Mouse (Mus musculus): ENCODE measurements at regions not wholly inside any gene's neighbourhood (a gene's known extent, or its start where the extent isn't known, plus 50 kb on each side); places are given as distances from the start of the nearest gene placed in this dataset.

DNA sequence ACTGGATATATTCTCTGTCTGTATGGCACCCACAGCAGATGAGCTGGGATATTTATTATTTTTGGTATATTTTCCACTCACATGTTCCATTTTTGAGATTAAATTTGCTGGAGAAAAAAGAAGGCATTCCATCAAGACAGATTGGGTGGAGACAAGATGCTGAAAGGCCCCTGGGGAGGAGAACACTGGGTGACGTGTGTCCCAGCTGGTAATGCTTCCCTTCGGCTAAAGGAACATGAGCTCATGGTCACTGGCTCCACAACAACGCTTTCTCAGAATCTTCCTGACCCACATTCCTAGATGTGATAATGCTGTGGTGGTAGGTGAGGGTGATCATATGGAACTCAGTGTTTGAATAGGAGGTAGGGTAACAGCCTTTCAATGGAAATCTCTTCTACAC is 266.4 kb upstream of the Id2 start:
- no peak for DNase-seq (ENCODE audit: extremely low spot score in 1 of 2, low spot score in 1 of 2)

DNA sequence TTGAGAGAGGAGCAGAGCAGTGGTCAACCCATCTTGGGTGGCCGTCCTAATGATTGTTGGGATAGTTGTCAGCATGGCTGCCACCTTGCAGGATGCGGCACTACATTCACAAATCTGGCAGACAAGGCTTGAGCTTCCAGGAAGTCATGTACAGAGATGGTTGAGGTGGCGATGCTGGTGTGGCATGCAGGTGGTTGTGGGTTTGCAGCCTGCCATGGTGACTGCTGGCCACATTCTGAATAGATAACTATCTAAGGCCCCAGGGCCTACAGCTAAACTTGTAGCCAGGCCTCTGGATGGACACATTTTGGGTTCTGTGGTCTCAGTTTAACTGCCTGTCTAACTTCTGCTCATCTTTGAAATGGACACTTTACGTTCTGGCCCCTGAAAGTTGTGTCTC is 265.8 kb upstream of the Id2 start:
- no peak for DNase-seq (ENCODE audit: extremely low spot score in 1 of 2, low spot score in 1 of 2)

DNA sequence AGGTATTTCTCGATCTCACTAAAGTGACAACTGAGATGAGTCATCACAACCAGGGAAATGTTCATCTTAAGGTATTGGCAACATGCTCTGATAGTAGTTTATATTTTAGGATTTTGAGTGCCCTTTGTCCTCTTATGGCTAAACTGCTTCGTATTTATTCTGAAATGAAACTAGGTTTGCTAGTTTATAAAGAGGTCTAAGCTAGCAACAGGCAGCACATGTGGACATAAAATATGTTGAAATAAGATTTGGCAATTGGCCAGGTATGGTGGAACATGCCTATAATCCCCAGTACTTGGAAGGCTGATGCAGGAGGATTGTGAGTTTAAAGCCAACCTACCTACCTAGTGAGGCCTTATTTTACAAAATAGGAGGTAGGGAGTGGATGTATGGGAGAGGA is 263.8 kb upstream of the Id2 start:
- DNase-seq (ENCODE audit: extremely low spot score in 1 of 2, low spot score in 1 of 2), result no peak

DNA sequence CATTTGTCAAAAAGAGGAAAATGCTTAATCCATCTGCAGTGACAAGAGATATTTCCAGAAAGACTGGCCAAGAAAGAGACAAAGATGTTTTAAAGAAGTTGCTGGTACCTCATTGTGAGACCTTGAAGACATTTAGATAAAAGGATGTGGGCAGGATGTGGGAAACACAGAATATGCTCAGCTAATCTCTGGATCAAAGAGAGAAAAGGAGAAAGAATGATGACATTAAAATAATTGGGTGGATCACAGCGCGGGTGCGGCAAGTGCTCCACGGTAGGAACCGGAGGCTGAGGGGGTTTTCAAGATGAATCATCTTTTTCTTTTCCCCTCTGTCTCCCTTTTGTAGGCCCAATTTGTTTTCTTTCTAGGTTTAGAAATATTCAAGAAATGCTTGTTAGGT is 263.0 kb upstream of the Id2 start:
- DNase-seq (ENCODE audit: extremely low spot score in 1 of 2, low spot score in 1 of 2), result no peak

DNA sequence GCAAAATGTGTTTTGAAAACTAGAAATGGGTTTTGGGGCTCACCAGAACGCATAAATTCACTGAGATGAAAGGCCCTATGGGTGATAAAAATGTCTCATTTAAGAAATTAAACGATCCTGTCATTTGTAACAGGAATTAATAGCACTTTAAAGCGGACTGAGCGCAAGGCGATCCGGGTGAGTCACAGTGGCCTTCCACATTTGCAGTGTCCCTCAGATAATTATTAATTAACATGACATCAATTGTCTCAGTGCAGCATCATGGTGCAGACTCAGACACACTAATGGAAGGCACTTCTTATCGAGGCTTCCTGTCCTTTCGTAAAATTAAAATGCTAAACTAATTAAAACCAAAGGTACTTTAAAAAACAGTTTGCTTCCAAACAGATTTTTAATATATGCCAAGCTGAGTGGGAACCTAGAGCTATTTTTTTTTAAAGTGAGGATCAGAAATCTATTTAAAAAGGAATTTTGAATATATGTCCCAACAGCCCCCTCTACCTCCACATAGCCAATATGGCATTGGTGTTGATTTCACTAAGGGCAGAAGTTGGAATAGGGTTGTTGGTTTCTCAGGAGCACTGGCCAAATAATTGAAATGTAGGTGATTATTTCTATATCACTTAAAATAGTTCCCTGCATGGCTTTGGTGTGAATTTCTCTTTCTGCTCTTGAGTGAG is 262.0 kb upstream of the Id2 start:
- DNase-seq (ENCODE audit: extremely low spot score in 1 of 2, low spot score in 1 of 2), result no peak

DNA sequence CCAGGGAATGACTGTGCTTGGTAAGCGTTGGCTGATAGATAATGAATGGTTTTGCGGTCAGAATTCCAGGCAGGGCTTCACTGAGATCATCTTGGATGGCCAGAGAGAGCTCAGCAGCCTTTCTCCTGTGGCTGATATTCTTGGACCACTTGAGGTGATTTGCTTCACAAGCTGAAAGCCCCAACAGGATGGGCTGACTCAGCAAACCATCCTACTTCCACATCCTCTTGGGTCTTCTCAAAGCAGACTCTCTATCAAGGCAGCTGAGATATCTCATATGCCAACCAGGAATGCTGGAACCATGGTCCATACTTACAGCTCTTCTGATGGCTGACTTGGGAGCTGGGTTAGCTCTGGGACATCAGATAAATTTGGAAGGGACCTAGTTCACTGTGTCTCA is 259.8 kb upstream of the Id2 start:
- no peak for DNase-seq (ENCODE audit: extremely low spot score in 1 of 2, low spot score in 1 of 2)

DNA sequence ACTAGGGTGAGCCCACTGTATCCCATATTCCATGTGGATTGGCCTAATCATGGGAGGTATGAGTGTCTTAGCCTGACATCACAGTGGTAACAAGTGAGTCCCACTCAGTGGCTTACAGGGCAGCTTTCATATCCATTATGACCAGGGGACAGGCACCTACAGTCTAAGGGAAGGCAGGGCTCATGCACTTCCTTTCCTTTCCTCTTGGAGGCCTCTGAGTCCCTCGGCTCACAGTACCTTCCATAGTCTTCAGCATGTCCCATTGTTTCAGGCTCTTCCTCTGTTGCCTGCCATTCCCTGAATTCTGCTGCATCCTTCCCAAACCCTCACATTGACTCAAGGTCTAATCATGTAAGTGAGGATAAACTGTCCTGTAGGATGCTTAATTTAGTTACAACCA is 258.3 kb upstream of the Id2 start:
- no peak for DNase-seq (ENCODE audit: extremely low spot score in 1 of 2, low spot score in 1 of 2)

DNA sequence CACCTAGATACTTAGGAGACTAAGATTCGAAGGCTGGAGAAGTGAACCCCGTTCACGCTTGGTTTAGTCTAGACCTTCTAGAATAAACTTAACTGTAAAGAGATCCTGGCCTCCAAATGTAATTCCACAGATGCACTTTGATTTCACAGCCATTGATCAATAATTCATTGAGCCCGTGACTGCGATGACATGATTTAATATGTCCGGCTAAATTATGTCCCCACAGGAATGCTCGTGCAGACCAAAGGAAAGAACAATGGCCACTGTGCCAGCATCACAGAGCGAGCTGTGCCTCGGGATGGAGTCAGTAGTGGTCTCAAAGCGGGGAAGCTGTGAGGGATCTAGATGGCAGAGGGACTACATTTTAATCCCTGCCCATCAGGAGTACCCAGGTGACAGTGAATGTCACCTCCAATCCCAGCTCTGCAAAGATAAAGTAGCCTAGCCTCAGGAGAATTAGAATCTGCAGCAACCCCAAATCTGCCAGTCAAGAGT is 256.5 kb upstream of the Id2 start:
- DNase-seq (ENCODE audit: extremely low spot score in 1 of 2, low spot score in 1 of 2), result no peak

DNA sequence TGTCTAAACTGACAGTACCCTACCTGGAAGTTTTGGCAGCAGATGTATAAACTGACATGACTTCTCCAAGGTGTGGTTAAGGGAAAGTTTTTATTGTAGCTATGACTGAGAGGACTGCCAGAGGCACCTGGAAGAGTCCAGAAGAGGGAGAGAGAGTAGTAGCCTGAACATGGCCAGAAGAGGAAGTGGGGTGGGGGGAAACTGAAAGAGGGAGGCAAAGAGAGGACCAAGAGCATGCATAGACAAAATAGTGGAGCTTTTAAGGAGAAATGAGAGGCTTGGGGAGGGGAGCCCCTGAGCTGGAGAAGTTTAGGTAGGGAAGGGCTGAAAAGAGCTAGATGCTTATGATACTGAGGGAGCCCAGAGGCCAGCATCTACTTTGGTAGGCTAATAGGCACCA is 255.2 kb upstream of the Id2 start:
- no peak for DNase-seq (ENCODE audit: extremely low spot score in 1 of 2, low spot score in 1 of 2)

DNA sequence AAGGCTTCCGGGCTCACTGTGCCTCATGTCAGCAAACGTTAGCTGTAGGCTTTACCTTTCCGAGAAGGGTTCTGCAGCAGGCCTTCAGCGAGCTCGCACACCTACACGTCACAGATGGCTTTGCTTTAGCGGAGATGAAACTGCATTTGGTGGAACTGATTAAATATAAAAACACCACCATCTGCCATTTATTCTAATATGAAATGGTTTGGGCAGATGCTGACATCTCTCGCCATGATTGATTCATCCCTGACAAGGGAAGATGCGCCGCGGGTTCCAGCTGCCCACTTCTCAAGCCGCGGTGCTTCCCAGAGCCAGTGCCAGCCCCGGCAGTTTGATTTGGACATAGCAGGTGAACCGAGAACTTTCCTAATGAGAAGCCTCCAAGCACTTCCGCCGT is 247.4 kb upstream of the Id2 start:
- DNase-seq (ENCODE audit: extremely low spot score in 1 of 2, low spot score in 1 of 2), result peak in 1 of 2 experiments; percentile 17

DNA sequence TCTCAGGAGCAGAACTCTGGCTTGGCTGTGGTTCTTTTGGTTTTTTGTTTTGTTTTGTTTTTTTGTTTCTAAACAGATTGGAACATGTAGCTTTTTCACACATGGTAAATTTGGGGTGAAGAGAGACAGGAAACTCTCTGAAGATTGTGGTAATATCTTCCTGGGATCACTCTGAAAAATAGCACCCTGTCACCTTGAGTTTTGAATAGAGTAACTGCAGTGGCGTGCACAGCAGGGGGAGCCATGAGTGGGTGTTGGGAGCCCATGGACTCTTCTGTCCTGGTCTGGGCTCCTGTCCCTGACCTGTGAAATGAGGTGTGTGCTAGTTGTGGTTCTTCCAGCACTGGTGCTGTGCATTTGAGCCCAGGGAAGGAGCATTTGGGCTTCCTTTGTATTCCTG is 241.8 kb upstream of the Id2 start:
- DNase-seq (ENCODE audit: extremely low spot score in 1 of 2, low spot score in 1 of 2), result no peak

DNA sequence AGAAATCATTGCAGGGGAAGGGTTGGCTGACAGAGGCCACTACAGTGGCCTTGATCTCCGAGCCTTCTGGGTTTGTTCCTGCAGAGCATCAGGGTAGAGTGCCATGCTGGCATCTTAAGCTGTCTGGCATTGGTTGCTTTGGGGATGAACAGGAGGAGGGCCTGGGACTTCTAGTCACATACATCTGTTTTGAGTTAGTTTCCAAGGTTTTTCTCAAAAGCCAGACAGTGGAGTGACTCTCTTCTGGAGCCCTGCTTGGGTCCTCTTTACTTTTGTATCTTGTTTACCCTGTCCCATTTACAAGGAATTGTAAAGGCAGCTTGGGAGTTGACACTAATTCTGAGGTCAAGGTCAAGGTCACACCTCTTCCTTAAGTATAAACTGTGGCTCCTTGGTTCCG is 239.0 kb upstream of the Id2 start:
- DNase-seq (ENCODE audit: extremely low spot score in 1 of 2, low spot score in 1 of 2), result no peak

DNA sequence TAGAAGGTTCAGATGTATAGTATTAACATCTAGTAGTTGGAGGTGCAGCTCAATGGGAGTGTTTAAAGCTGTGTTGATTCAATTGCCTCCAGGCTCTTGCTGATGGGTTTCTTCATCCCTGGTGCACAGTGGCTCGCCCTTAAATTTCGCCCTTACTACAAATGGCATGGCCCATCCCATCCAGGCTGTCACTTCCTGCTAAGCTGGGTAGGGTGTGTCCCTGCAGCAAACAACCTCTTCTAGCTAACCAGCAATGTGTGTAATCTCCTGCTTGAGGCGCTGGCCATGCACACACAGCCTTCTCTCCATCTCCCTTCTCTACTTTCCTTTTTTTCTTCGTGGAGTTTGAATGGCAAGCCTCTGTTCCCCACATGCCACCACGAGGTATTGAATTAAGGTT is 238.1 kb upstream of the Id2 start:
- no peak for DNase-seq (ENCODE audit: extremely low spot score in 1 of 2, low spot score in 1 of 2)

DNA sequence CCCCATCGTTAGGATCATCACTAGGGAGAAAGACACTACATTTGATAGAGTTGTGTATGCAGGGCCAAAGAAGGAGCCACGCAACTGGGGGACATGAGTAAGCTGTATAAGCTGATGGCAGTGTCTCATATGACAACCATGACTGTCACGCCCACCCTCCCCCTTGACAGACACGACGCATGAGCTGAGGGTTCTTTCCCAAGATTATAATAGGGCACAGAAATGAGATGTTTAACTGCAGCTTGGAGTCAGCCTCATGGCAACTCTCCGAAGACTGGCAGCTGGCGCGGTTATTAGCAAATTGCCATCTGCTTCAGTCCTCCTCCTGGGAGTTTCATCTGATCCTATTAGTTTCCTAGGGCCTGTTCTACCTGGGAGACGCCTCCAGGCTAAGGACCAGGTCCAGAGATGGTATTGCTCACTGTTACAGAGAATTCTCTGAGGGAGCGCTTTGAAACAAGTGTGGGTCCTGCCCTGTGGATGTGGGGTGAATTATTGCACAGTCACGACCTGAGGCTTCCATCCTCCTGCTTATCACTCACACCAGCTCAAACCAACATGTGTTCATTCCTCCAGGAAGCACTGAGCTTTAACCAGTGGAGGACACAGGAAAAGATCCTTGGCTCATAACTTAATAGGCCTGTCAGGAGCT is 235.6 kb upstream of the Id2 start:
- DNase-seq (ENCODE audit: extremely low spot score in 1 of 2, low spot score in 1 of 2), result no peak

DNA sequence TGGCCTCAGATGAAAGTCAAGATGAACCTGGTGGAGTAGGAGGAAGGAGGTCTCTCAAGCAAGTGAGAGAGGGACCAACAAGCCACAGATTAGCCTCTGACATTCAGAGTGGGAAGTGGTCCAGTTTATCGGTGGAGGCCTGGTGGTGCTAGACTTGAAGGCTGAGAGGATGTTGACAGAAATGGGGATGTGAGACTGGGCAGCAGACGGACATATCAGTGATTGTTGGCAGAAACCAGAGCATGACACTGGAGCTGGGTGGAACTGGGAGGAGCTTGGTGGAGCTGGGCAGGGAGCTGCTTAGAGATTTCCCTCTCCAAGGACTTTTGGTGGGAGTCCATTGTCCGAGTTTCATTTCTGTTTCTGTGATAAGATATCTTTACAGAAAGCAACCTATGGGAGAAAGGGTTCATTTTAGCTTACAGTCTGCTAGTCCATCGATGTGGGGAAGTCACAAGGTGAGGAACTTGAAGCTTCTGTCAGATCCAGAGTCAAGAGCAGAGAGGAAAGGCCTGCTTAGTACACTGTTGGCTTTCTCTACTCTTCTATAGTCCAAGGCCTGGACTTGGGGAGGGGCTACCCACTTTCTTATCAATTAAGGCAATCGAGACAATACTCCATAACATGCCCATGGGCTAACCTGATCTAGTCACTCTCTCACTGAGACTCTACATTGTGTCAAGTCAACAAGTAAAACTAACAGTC is 233.2 kb upstream of the Id2 start:
- DNase-seq (ENCODE audit: extremely low spot score in 1 of 2, low spot score in 1 of 2), result no peak

DNA sequence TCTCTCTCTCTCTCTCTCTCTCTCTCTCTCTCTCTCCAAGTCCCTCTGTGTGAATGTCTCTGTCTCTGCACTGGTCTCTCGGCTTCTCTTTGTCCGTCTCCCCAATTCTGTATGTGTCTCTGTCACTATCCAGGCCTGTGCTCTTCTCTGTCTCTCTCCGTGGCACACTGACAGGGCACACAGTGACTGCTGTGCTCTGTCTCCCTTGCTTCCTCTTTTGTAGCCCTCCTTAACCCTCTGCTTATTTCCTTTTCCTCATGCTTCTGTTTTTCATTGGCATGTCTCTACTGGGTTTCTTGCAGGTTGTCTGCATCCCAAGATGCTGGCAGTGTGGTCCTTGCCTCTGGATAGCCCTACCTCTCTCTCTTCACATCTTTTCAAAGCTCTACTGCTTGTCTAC is 229.0 kb upstream of the Id2 start:
- DNase-seq (ENCODE audit: extremely low spot score in 1 of 2, low spot score in 1 of 2), result no peak

DNA sequence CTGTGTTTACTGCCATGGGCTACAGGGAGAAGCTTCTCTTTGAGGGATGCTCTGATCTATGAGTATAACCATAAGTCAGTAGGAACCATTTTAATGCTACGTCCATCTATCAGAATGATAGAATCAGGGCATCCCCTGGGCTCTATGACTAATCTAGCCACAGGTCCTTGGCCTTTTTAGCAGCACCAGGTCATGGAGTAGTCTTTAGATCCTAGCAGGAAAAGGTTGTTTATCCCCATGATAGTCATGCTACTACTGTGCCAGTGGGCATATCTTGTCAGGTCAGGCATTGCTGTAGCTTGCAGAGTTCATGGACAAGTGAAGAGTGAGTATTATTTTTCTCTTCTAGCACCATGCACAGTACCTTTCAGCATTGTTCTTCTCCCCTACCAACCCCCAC is 226.2 kb upstream of the Id2 start:
- no peak for DNase-seq (ENCODE audit: extremely low spot score in 1 of 2, low spot score in 1 of 2)

DNA sequence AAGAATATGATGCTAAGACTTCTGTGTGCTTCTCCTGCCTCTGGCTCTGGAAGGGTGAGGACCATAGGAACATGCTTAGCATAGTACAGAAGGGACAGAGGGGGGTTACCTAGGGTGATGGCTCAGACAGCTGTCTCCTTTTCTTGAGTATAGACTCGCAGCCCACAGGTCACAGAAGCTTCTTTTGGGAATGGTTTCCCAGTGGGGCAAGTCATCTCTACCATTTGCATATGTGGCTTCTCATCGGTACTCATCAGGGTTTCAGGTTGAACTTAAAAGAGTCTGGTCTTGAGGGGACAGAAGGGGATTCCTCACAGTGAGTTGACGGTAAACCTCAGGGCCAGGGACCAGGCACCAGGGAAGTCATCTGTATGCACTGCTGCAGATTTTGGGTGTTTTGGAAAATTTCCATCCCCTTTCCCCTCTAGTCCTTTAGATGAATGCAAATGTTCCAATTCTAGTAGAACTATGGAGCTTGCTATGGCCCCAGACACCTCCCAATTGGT is 223.4 kb upstream of the Id2 start:
- DNase-seq (ENCODE audit: extremely low spot score in 1 of 2, low spot score in 1 of 2), result no peak

DNA sequence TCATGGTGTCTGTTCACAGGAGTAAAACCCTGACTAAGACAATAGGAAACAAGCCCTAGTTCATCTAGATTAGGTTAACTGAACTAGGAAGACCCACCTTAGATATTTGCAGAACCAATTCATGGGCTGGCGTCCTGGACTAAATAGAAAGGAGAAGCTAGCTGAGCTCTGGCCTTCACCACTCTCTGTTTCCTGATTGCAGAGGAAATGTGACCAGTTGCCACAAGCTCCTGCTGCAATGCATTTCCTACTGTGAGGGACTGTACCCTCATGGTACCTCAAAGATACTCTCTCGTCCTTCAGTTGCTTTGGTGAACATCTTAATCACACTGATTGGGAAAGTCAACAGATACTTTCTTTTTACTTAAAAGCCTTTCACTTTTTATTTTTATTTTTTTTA is 222.9 kb upstream of the Id2 start:
- no peak for DNase-seq (ENCODE audit: extremely low spot score in 1 of 2, low spot score in 1 of 2)

DNA sequence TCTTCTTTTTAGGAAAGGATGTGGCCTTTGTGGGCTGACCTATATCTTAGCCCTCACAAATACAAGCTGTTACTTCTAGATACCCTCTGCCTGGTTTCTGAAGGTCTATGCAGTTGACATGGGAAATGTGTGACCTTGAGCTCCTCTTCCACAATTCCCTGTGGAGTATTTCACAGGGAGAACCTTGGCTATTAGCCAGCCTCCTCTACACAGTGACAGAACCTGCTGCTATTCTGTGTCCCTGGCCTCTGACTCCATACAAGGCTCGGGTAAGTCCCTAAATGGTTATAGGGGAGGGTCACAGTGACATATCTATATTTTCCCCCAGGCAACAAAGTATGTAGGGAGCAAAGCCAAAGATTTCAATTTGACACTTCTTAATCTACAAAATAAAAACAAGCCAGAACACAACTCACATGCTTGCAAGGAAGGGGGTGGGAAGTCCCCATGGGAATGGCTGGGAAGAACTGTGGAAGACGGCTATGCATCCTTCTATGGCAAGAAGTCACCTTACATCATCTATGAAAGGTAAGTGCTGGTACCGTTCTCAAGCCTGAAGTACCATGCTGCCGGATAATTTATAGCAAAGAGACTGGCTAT is 221.2 kb upstream of the Id2 start:
- no peak for DNase-seq (ENCODE audit: extremely low spot score in 1 of 2, low spot score in 1 of 2)

DNA sequence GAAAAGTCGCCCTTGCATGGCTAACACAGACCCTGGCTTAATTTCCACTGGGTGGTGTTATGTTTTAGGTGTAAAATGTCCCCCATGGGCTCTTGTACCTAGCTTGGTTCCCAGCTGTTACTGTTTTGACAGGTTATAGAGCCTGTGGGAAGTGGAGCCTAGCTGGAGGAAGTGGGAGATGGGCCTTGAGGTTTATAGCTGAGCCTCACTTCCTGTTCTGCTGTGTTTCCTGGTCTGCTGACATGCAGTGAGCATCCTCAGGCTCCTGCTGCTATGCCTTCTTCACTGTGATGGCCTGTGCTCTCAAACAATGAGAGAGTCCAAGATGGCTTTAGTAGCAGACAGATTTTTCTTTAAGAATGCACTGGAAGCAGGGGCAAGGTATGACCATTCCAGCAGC is 219.0 kb upstream of the Id2 start:
- DNase-seq (ENCODE audit: extremely low spot score in 1 of 2, low spot score in 1 of 2), result no peak

Measured in layer of hippocampus, postnatal 25 days (tissue).